Mouse (Mus musculus) thymus, adult 2 months (tissue): ENCODE measurements around the gene Arhgap6.

Source experiments
- CTCF ChIP-seq: fragments of 200-500 bp; IDR thresholded peaks from 2 replicates; pipeline ENCODE4 v1.5.1; 2012; ENCODE audit warnings: mild to moderate bottlenecking, control low read depth, low read length, moderate library complexity, borderline replicate concordance; ENCODE audit not compliant: control insufficient read depth, poor library complexity, insufficient read depth; ENCODE audit errors: extremely low read depth
- POLR2A ChIP-seq: fragments of 200-500 bp; IDR thresholded peaks from 2 replicates; pipeline ENCODE4 v1.6.1; 2012; ENCODE audit warnings: mild to moderate bottlenecking, low read length, control low read depth, moderate library complexity; ENCODE audit not compliant: control insufficient read depth, poor library complexity, insufficient read depth; ENCODE audit errors: extremely low read depth

- TF ChIP-seq CTCF: no peak
- TF ChIP-seq POLR2A: no peak
Observed at GRCm38 (mm10) chrX:169107372-169107771, 312.5 kb downstream of the Arhgap6 start.
